Mouse (Mus musculus) neural tube, embryonic 11.5 days (tissue): ENCODE data around the gene Plod2. TPM values are rescaled to one million over a fixed set of nuclear protein-coding genes. Genes with fewer than 3 reads are reported as not detected.

ENCODE experiments used
- ATAC-seq: fragments of 200-750 bp; cut with Nextera tagmentation; 2 replicates; pipeline ENCODE4 v1.8.0; 2017; ENCODE audit warnings: moderate number of reproducible peaks, mild to moderate bottlenecking, moderate TSS enrichment, moderate library complexity; ENCODE audit not compliant: insufficient read depth, low FRiP score, low TSS enrichment
- DNase-seq: peaks from one replicate; pipeline ENCODE4 v3.0.0-alpha.2; 2015; ENCODE audit warnings: low spot score
- H3K27ac ChIP-seq: fragments of 300-500 bp; sonication (generic); 2 replicates; pipeline ENCODE4 v1.5.1; 2014; ENCODE audit warnings: low read depth, mild to moderate bottlenecking, low read length
- H3K27me3 ChIP-seq: fragments of 300-500 bp; sonication (generic); 2 replicates; pipeline ENCODE4 v1.6.1; 2014; ENCODE audit warnings: mild to moderate bottlenecking, low read length, mixed read lengths; ENCODE audit not compliant: control insufficient read depth, insufficient read depth
- H3K36me3 ChIP-seq: fragments of 300-500 bp; sonication (generic); 2 replicates; pipeline ENCODE4 v1.6.1; 2014; ENCODE audit warnings: mild to moderate bottlenecking, low read length, moderate library complexity, mixed read lengths; ENCODE audit not compliant: control insufficient read depth, insufficient read depth
- H3K4me1 ChIP-seq: fragments of 300-500 bp; sonication (generic); 2 replicates; pipeline ENCODE4 v1.6.1; 2014; ENCODE audit warnings: low read length, mixed read lengths; ENCODE audit not compliant: control insufficient read depth, insufficient read depth
- H3K4me2 ChIP-seq: fragments of 300-500 bp; sonication (generic); 2 replicates; pipeline ENCODE4 v1.6.1; 2014; ENCODE audit warnings: low read depth, mild to moderate bottlenecking, moderate library complexity
- H3K4me3 ChIP-seq: fragments of 300-500 bp; sonication (generic); 2 replicates; pipeline ENCODE4 v1.5.1; 2014; ENCODE audit warnings: low read depth, low read length
- H3K9ac ChIP-seq: fragments of 300-500 bp; sonication (generic); 2 replicates; pipeline ENCODE4 v1.6.1; 2014; ENCODE audit warnings: mild to moderate bottlenecking, low read length
- H3K9me3 ChIP-seq: fragments of 300-500 bp; sonication (generic); 2 replicates; pipeline ENCODE4 v1.6.1; 2016; ENCODE audit warnings: low read length; ENCODE audit not compliant: control insufficient read depth
- WGBS: fragments of 180-500 bp; shearing (Covaris S2); extraction: QIAGEN DNeasy Blood & Tissue Kit; methylation state at CpG from one replicate; pipeline ENCODE4 v1.1.7; 2014; 5-methylcytosine and 5-hydroxymethylcytosine counted together
- polyA plus RNA-seq: library from polyadenylated mRNA; unstranded; fragments of >200 nt; fragmentation: Nextera tagmentation; extraction: Ambion mirVana; gene quantifications from 2 replicates; pipeline ENCODE4 v1.2.1, GENCODE M21; 2014

Gene Plod2
- polyA plus RNA-seq: 35.6 and 44.9 TPM in 2 replicates

DNA sequence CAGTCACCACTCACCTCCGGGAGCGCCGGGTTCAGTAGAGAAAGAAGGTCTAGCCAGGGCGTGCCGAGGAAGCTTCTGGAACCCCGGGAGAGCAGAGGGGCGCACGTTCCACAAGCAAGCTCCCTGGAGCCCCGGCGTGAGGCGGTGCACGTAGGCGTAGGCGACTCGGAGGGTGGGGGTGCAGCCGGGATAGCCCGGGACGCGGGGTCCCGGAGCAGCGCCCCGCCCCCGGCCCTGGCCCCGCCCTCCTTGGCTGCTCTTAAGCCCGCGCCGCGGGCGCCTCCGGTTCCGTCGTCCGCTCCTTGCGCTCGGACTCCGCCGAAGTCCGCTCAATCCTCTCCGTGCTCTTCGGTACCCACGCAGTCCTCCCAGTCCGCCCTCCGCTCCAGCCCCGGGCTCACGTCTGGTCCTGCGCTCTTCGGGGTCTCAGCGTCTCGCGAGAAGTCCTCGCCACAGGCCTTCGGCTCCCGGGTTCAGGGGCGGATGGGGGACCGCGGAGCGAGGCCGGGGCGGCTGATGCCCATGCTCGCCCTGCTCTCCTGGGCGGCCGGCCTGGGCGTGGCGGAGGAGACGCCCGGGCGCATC is at the start of gene Plod2:
Gene Plod2 (plus strand): TSS at position 247 of the 585 bp plus-strand sequence.
- peak within 1 kb of the TSS; percentile 47 for H3K27ac ChIP-seq
- no peaks in the 10 kb centered on the region for H3K9me3 ChIP-seq
- H3K4me3 ChIP-seq: peak within 1 kb of the TSS; percentile 73
- ATAC-seq (peak; percentile 94), DNase-seq (peak; percentile 87)
- no peaks in the 10 kb centered on the region for H3K27me3 ChIP-seq
- H3K36me3 ChIP-seq: no peaks in the 10 kb centered on the region
- 0% methylated on average over 57 of the region's 67 CpGs for WGBS
- peak within 1 kb of the TSS; percentile 85 for H3K4me2 ChIP-seq
- peaks cover 3% of the 10 kb centered on the region; the same call in 1 of the 2 replicates for H3K4me1 ChIP-seq
- peak within 1 kb of the TSS; percentile 80 for H3K9ac ChIP-seq

DNA sequence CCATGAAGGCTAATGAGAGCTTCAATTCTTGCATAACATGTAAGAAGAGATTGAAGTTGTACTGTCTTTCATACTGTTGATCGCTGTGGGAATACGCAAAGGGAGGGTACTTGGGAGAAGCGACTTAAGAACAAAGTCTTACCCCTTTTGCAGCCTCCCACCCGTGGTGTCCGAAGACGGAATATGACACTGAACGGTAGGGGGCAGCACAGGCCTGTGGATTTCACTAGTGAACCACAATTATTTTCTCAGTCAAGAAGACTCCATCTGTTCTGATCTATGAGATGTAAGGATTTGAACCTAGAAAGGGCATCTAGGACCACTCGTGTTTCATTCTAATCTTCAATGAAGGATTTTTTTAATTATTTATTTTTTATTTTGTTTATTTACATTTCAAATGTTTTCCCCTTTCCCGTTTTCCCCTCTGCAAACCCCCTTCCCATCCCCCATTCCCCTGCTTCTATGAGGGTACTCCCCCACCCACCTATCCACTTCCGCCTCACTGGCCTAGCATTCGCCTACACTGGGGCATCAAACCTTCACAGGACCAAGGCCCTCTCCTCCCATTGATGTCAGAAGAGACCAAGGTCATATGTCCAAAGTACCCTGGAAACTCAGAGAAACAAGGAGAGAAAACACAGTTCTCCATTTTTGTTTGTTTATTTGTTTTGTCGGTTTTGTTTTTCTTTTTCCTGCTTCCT is 42.2 kb upstream of the Plod2 start:
- no peak overlapping the region for H3K4me2 ChIP-seq
- H3K36me3 ChIP-seq: no peaks in the 10 kb centered on the region
- no peaks in the 10 kb centered on the region for H3K4me1 ChIP-seq
- ATAC-seq (peak; percentile 83), DNase-seq (peak; percentile 81)
- no peaks in the 10 kb centered on the region for H3K27me3 ChIP-seq
- no peak overlapping the region for H3K27ac ChIP-seq
- WGBS: 47% methylated on average over 12 of the region's 12 CpGs
- H3K4me3 ChIP-seq: no peak overlapping the region
- no peaks in the 10 kb centered on the region for H3K9me3 ChIP-seq
- H3K9ac ChIP-seq: no peak overlapping the region

DNA sequence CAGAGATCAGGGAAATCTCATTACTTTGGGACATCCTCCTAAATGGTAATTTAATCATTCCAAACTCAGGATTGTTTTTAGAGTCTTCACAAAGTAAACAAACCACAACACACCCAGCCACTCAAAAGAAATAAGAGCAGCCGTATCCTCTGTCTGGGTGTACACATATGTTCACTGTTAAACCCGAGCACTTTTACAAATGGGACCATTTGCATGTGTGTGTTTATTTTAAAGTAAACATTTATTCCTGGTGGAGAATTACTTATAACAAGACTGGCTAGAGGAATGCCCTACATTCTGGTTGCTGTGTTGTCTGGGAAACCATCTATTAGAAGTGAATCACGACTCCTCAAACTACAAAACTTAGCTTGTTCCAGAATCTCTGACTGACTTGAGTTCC is 37.8 kb upstream of the Plod2 start:
- Histone ChIP-seq H3K4me2 (no peak overlapping the region), H3K9me3 (no peaks in the 10 kb centered on the region), H3K9ac (no peak overlapping the region), H3K4me3 (no peak overlapping the region), H3K27ac (no peak overlapping the region), H3K27me3 (no peaks in the 10 kb centered on the region), H3K36me3 (no peaks in the 10 kb centered on the region), H3K4me1 (no peaks in the 10 kb centered on the region)
- WGBS: 66% methylated on average over 3 of the region's 3 CpGs
- ATAC-seq (no peak), DNase-seq (no peak)

DNA sequence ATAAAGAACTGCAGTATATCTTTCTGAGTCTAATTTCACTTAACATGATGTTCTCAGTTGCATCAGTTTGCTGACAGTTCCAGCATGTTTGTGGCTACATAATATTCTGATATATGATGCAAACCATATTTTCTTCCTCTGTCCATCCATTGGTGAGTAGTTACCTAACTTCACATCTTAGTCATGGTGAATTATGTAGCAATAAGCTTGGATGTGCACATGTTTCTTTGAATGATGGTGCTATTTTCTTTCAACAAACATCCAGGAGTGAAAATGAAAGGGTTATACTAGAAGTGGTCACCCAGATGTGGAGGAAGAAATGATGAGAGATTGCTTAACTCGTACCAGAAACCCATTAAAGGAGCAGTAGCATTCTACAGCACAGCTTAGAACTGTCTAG is 37.1 kb upstream of the Plod2 start:
- no peaks in the 10 kb centered on the region for H3K27me3 ChIP-seq
- H3K36me3 ChIP-seq: no peaks in the 10 kb centered on the region
- no peaks in the 10 kb centered on the region for H3K9me3 ChIP-seq
- DNase-seq (no peak), ATAC-seq (no peak)
- H3K4me2 ChIP-seq: no peak overlapping the region
- H3K4me3 ChIP-seq: no peak overlapping the region
- H3K27ac ChIP-seq: no peak overlapping the region
- WGBS: 57% methylated on average over 1 of the region's 1 CpGs
- H3K4me1 ChIP-seq: no peaks in the 10 kb centered on the region
- H3K9ac ChIP-seq: no peak overlapping the region

DNA sequence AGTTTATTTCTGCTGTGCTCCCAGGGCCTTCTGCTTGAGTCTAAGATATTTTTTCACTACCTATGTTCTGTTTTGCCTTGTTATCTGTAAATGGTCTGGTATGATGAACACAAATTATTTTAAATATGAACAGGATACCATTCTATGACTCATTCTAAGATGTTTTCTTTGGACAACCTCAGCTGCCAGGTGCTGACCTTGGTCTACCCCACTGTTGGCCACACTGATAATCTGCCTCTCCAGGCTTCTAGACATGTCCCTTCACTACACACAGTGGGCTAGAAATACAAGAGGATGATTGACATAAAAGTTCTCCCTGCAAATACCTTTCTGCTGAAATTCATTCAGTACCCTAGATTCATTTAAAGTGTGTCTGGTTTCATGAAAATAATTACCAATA is 30.3 kb upstream of the Plod2 start:
- H3K4me2 ChIP-seq: no peak overlapping the region
- no peaks in the 10 kb centered on the region for H3K9me3 ChIP-seq
- no peaks in the 10 kb centered on the region for H3K36me3 ChIP-seq
- DNase-seq (no peak), ATAC-seq (no peak)
- no peaks in the 10 kb centered on the region for H3K4me1 ChIP-seq
- no peak overlapping the region for H3K4me3 ChIP-seq
- no peak overlapping the region for H3K27ac ChIP-seq
- no peak overlapping the region for H3K9ac ChIP-seq
- no peaks in the 10 kb centered on the region for H3K27me3 ChIP-seq

DNA sequence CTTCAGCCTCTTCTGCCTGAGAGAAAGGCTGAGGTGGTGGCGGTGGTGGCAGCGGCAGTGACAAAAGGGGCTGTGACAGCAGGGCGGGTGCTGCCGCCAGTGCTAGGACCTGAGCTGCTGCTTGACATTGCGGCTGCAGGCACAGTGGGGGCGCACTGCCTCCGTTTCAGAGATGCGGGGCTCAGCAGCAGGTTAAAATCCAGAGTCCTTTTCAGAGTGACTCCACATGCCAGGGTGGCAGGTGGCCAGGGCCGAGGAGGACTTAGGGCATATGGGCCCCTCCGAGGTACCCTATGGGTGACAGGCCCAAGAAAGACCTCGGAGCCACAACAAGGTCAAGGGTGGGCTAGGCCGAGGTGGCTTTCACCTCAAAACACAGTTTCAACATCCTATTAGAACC is 25.0 kb upstream of the Plod2 start:
- ATAC-seq (no peak), DNase-seq (no peak)
- H3K4me1 ChIP-seq: no peaks in the 10 kb centered on the region
- H3K36me3 ChIP-seq: no peaks in the 10 kb centered on the region
- H3K9ac ChIP-seq: no peak overlapping the region
- WGBS: 96% methylated on average over 12 of the region's 12 CpGs
- H3K27ac ChIP-seq: no peak overlapping the region
- no peaks in the 10 kb centered on the region for H3K27me3 ChIP-seq
- H3K9me3 ChIP-seq: peaks cover 3% of the 10 kb centered on the region; the same call in 1 of the 2 replicates
- H3K4me2 ChIP-seq: no peak overlapping the region
- H3K4me3 ChIP-seq: no peak overlapping the region

DNA sequence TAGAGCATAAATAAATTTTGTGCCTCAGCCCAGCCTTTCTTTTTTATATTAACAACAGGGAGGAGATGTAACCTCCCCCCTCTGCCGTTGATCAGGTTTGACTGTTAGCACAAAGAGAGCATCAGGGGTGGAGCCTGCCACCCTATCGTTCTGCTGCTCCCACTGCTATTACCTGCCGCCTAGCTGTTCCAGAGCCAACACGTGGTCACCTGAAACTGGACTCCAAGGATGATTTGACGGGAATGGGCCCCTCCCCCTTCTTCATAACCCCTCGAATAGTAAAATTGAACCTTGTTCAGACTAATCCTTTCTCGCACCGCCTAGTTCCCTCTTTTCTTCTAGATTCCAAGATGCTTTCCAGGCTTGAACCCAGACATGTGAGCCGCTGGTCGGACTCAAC is 21.3 kb upstream of the Plod2 start:
- Histone ChIP-seq H3K4me2 (no peak overlapping the region), H3K27ac (no peak overlapping the region), H3K4me1 (no peaks in the 10 kb centered on the region), H3K9me3 (peaks cover 3% of the 10 kb centered on the region; the same call in 1 of the 2 replicates), H3K4me3 (no peak overlapping the region), H3K9ac (no peak overlapping the region), H3K27me3 (no peaks in the 10 kb centered on the region), H3K36me3 (no peaks in the 10 kb centered on the region)
- no peak for DNase-seq
- no peak for ATAC-seq
- WGBS: 89% methylated on average over 10 of the region's 10 CpGs

DNA sequence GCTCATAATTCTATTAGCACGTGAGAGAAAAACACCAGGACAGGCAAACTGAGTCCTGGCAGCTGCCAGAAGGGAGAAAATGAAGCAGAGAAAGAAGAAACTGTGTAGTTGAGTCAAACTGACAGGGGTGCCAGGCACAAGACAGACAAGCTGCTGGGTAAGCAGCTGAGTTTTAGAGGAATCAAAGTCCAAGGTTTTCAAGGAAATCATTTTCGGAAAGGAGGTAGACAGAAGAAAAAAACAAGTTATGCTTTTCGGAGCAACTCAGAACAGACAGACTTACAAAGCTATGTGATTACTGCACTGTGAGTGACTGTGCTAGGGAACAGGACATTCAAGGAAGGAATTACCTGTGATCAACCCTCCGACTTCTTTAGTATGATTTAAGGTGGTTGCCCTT is 17.5 kb upstream of the Plod2 start:
- H3K27ac ChIP-seq: no peak overlapping the region

DNA sequence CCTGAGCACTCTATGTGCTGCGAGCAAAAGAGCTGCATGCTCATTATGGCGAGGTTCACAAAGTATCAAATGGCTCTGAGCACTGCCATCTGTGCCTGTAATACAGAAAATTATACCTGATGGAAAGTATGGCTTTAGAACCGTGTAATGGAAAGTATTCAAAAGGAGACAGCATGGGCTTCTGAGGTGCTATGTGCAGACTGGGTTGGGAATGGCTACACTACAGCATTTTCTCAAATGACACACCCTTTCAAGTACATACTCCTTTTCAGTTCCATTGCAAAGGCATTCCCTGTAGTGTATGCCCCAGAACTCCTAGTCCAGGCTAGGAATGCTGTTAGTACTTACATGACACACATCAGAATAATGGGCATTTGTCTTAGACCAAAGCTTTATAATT is 12.0 kb upstream of the Plod2 start:
- no peaks in the 10 kb centered on the region for H3K4me1 ChIP-seq
- no peak overlapping the region for H3K4me2 ChIP-seq
- 75% methylated on average over 3 of the region's 3 CpGs for WGBS
- H3K9ac ChIP-seq: no peak overlapping the region
- no peak for DNase-seq
- H3K36me3 ChIP-seq: no peaks in the 10 kb centered on the region
- ATAC-seq: no peak
- H3K27ac ChIP-seq: no peak overlapping the region
- H3K4me3 ChIP-seq: no peak overlapping the region
- no peaks in the 10 kb centered on the region for H3K27me3 ChIP-seq
- H3K9me3 ChIP-seq: no peaks in the 10 kb centered on the region

More for the DNA sequence above, 17.5 kb upstream of the Plod2 start:
- no peaks in the 10 kb centered on the region for H3K4me1 ChIP-seq
- 82% methylated on average over 4 of the region's 4 CpGs for WGBS
- H3K36me3 ChIP-seq: no peaks in the 10 kb centered on the region
- DNase-seq: no peak
- H3K9ac ChIP-seq: no peak overlapping the region
- H3K27me3 ChIP-seq: no peaks in the 10 kb centered on the region
- ATAC-seq: no peak
- H3K4me2 ChIP-seq: no peak overlapping the region
- no peak overlapping the region for H3K4me3 ChIP-seq
- H3K9me3 ChIP-seq: no peaks in the 10 kb centered on the region
